Mouse (Mus musculus): ENCODE results near the gene Gm49380.

DNA sequence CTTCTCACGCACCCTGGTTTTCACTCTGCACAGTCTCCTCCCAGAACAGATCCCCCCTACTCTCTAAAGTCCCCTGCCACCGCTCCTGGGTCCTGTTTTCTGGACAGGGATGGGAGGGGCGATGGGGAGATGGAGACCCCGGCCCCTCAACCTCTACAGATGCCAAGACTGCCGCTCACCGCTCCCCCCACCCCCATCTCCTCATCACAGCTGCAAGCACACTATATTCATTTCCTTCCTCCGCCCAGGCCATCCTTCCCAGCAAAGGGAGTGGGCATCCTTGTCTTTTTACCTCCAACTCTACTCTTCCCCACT lies 17.9 kb upstream of the Gm49380 start:
- TF ChIP-seq POLR2A (IDR thresholded peaks at IDR 0.05; ENCODE audit: borderline replicate concordance, extremely low read depth, insufficient read depth, insufficient read length, poor library complexity, severe bottlenecking) (no peak), CTCF (IDR thresholded peaks at IDR 0.05; ENCODE audit: borderline replicate concordance, extremely low read depth, insufficient read depth, insufficient read length) (no peak)
